Mouse (Mus musculus): ENCODE data around the gene Tac2.

Tac2 gene

GRCm38 (mm10) chr10:127728437-127728836, 4.2 kb downstream of the Tac2 start:
- no peak for DNase-seq

DNA sequence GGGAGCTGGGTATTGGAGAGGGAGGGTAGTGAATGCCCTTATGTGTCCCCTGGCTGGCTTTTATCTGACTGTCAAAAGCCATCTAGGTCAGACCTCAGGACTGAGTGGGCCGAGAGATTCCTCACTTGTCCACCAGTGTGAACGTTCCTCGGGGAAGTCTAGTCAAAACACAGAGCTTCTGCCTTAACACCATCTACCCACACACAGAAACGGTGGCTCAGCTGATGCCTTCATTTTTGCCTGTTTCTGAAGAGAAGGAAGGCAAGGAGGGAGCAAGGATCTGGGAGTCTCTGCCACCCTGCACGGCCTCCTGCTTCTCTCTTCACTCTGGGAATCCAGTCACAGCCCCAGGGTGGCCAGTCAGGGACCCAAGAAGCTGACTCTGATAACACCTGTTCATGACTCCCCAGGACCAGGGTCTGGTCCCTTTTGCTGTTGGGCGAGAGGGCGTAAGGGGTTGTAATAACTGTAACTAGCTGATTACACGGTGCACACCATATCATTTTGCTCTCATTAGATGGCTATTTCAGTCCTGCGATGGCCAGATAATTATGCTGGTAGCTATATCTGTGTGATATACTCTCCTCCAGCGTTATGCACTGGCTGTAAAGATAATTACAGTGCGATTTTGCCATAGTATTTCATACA, 6.1 kb downstream of the Tac2 start:
- no peak for DNase-seq

- no peak for DNase-seq
Measured at GRCm38 (mm10) chr10:127730933-127731310, 6.6 kb downstream of the Tac2 start.

- DNase-seq, result no peak
Measured at GRCm38 (mm10) chr10:127731397-127731796, 7.1 kb downstream of the Tac2 start.

DNA sequence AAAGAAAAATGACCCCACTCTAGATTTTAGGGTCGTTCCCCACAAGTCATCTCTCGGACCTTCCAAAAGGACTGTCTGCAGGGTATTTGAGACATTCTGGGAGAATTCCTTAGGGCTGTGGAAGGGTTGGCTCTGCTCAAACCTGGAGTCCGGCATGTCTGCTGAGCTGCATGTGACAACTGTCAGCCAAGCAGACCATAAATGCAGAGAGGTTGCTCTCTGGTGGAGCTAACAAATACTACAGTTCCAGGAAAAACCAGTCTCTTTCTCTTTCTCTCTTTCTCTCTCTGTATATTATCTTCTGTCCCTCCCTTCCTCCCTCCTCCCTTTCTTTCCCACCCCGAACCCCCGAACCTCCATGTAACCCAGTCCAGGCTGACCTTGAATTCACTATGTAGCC, 10.2 kb downstream of the Tac2 start:
- DNase-seq, result peak; percentile 55

DNA sequence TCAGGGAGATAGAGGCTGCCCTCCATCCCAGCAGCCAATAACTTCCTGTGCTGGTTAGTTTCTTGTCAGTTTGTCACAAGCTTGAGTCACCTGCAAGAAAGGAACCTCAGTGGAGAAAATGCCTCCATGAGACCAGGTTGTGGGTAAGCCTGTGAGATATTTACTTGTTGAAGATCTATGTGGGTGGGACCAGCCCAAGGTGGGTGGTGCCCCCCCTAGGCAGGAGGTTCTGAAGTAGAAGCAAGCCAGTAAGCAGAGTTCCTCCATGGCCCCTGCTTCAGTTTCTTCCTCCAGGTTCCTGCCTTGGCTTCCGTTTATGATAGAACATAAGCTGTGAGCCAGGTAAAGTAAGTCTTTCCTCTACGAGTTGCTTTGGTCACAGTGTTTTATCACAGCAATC, 12.0 kb downstream of the Tac2 start:
- no peak for DNase-seq

DNA sequence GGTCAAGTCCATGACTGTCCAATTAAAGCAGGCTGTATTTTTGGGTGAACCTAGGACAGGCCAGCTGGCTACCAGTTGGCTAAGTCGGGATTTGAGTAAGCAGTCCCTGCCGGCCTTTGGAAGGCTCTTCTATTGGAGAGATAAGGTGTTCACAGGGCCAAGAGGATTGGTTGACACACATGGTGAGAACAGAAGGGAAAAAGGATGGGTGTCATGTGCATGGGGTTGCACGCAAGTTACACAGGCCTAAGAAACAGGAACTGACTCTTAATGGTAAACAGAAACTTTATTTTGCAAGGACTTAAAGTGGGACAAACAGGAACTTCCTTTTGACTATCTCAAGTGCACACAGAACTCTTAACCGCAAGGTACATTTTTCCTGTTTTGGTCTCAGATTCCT, 12.6 kb downstream of the Tac2 start:
- no peak for DNase-seq

- DNase-seq, result no peak
Measured at GRCm38 (mm10) chr10:127737552-127737951, 13.3 kb downstream of the Tac2 start.

DNA sequence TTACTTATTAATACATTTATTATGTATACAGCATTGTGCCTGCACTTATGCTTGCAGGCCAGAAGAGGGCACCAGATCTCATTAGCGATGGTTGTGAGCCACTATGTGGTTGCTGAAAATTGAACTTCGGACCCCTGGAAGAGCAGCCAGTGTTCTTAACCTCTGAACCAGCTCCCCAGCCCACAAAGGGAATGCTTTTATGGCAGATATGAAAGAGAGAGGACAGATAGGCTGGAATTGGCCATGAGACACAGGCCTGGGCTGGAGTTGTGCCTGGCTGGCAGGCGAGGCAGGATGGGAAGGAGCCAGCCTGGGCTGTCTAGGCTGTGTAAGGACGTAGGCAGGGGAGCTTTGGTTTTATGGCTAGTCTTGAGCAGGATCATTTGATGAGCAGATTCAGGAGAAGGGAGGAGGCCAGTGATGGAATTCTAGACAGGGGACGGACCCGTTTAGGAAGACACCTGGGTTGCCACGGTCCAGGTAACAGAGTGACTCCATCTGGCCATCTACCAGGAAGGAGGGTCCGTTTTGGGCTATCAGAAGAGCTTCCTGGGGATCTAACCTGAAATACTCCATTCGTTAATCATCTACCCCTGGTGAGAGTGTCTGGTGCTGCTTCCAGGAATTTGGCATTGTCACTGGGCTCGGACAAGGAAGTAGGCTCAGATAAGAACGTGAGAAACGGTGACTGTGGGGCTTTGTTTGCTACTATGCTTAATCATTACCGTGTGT, 14.0 kb downstream of the Tac2 start:
- peak; percentile 59 for DNase-seq

- DNase-seq, result peak; percentile 85
Measured at GRCm38 (mm10) chr10:127739083-127739660, 14.9 kb downstream of the Tac2 start, which contains the start of gene Zbtb39. Zbtb39 (plus strand) TSS chr10:127739538.

DNA sequence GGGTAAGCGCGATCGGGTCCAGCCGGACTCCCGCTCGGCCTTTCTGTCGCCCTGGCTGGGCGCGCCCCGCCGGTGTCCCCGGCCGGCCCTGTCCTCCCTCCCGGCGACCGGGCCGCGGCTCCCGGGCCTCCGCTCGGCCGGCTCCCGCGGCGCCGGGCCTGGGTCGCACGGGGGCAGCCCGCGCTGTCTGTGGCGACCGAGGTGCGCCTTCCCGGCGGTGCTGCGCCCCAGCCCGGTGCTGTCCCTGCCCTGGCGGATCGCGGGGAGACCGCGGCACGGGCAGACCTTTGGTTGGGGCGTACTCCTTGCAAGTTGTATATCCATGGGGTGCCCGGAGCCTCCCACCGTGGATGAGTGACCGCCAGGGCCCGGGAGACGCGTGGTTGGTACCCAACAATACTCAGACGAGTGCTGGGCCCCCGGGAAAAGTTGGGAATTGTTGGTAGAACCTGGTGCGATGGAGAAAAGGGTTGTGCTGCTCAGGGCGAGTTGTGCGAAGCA, 15.4 kb downstream of the Tac2 start:
- DNase-seq, result peak; percentile 40

- peak; percentile 68 for DNase-seq
Measured at GRCm38 (mm10) chr10:127744661-127745060, 20.4 kb downstream of the Tac2 start.

- no peak for DNase-seq
Measured at GRCm38 (mm10) chr10:127745886-127746285, 21.6 kb downstream of the Tac2 start.

DNA sequence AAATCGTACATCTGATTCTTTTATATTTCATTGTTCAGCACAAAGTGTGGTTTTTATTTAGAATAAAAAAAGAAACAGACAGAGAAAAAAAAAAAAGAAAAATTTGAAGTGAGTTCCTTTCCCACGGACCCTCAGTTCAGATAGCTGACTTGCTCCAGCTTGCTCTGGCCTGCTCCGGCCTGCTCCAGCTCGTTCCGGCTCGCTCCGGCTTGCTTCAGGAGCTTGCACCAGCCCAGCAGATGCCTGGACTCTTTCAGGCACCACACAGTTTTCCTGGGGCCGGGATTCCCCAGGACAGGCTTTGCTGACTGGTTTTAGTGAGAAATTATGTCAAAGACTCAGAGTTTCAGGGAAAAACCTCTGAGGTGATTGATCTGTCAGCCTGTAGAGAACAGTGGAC, 23.0 kb downstream of the Tac2 start:
- no peak for DNase-seq

DNA sequence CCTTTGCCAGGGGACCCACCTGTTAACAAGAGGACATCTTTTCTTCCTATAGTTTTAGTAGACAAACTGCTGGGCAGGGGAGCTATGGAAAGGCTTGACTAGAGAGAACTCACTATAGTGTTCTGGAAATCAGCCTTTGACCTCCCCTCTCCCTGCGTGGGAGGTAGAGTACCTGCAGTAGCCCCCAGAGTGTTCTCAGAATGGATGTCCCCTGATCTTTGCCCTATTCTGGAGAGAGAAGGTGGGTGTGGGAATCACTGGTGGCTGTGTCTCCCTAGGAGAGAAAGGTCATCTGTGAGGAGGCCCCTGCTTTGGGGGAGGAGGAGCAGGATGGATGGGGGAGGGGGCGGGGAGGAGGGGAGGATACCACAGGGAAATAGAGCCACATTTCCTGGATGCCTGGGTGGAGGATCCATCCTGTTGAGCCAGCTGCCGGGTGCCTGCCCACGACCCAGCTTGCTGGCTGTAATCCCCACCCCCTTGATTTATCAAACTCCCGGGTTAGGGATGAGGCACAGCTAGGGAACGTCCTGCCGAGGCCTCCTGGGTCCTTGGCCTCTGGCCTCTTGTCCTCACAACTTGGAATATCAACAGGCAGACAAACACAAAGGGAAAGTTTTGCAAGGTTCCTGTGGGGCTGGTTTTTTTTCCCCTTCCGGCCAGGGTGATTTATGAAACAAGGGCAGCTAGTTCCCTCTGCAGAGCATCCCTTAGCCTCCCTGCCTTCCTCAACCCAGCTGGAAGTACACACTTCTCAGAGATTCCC, 24.8 kb downstream of the Tac2 start:
- DNase-seq, result peak; percentile 63

DNA sequence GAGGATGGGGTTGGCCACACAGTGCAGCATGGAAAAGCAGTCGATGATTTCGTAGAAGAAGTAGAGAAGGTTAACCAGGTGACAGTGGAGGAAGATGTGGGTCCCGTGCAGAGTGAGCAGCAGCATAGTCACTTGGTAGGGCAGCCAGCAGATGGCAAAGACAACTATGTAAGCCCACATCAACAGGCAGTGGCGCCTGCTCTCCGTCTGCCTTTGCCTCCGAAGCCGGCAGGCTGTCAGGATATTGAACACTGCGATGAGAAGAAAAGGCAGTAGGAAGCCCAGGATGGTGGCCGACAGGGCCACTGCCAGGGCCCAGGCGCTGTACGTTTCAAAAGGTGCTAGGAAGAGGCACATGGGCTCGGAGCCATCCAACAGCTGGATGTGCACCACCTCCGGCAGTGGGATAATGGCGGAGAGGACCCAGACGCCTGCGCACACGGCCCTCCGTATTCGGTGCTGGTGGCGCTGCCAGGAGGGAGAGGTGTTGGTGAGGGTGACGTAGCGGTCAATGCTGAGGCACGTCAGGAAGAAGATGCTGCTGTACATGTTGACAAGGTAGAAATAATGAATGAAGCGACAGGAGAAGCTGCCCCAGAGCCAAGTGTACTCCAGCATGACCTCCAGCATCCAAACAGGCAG, 26.0 kb downstream of the Tac2 start:
- DNase-seq, result no peak

DNA sequence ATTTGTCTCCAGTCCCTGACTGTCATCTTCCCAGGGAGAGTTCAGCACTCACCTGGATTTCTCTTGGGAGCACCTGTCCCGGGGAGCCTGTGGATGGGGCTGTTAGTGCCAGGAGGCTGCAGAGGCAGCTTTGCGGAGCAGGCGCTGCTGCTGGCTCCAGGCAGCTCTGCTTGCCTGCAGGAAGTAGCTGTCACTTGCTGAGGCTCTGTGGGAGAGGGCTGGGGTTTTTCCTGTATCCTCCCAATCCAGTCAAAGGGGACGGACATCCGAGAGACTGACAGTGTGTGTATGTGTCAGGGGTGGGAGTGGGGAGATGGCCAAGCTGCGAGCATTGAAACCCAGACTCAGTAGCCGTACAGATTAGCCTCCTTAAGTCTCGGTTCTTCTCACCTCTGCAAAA, 27.3 kb downstream of the Tac2 start, which contains the start of gene Gpr182:
Gpr182 (minus strand) TSS at position 185 of the 400 bp plus-strand sequence.
- DNase-seq, result peak; percentile 70

DNA sequence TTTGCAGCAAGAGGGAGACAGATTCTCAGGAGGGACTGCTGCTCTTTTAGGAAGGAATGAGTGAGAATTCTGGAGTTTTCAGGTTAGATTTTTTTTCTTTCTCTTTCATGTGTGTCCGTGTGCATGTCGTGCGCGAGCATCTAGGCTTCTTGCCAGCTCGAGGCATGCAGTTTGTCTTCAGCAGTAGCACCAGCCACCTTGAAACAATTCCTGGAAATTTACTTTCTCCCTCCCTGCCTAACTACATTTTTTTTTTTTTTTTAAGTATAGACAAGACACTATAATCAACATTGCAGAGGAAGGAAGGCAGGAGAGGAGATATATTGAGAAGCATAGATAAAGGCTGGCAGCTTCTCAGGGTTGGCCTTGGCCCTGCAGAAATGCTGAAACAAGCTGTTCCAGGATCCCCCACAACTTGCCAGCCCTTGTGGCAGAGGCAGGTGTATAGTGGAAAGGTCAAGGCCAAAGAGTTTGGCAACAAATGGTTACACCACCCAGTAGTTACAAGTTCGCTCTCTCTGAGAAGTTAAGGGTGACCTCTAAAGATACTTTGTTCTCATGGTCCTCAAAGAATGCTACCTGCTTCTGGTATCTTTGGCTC, 30.4 kb downstream of the Tac2 start:
- DNase-seq, result peak; percentile 70

GRCm38 (mm10) chr10:127755246-127755645, 31.0 kb downstream of the Tac2 start:
- no peak for DNase-seq

DNA sequence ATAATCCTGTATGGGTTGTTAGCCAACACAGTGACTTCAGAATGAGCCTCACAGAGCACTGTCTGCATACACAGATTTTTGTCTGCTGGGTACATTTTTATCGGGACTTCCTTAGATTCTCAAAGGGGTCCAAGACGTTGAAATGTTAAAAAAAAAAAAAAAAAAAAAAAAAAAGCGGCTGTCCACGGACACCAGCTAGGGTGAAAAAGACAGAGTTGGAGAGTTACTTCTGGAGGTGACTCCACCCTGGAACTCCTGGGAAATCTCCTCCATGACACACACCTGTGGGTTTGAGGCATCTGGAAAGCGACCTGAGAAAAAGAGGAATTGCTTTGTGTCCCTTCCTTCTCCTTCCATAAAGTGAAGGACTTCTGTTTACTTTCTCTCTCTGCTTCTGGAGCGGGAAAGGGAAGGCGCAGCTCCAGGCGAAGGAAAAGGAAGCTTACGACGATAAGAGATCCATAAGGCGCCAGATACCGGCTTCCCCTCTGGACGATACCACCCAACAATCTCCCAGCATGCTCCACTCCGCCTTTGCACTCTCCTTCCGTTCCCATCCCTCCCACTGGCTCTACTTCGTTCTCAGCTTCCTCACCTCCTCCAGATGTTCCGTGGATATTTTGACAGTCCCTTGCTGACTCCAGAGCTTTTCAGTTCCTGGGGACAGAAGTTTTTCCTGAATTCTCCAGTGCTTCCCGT, 31.6 kb downstream of the Tac2 start:
- DNase-seq, result peak; percentile 66

Measured in lung, postnatal 10 days (tissue).